Mouse (Mus musculus) heart, postnatal 0 days (tissue): ENCODE results near the gene Vamp5.
A peak's percentile ranks its signal among the peaks of the same experiment; 100 is the strongest.

Experiments
- CTCF ChIP-seq: IDR thresholded peaks from 2 replicates; pipeline ENCODE4 v1.5.1; 2016; ENCODE audit warnings: antibody characterized with exemption, control low read depth, low read depth
- EP300 ChIP-seq: IDR thresholded peaks from 2 replicates; pipeline ENCODE4 v1.6.1; 2016; ENCODE audit warnings: antibody characterized with exemption, low read depth

- TF ChIP-seq CTCF (peak; percentile 67), EP300 (no peak)
Observed at GRCm38 (mm10) chr6:72319019-72319418, 61.2 kb downstream of the Vamp5 start.
